Mouse (Mus musculus) activated CD4-positive, CD25-positive, alpha-beta regulatory T cell, adult 4 months (primary cell): ENCODE results near the gene Gm17190. TPM values are rescaled to one million over a fixed set of nuclear protein-coding genes. Genes with fewer than 3 reads are reported as not detected.
"Not testable (repeated sequence)": the region's sequence is repeated elsewhere in the genome, so short reads cannot be mapped to it uniquely, and the experiment has no call there.

Experiments used
- ATAC-seq: one replicate; pipeline ENCODE4 v1.8.0; 2017
- polyA plus RNA-seq, 2 experiments: library from polyadenylated mRNA; unstranded; fragments of 100-300 nt; shearing (Covaris generic); gene quantifications; one replicate each; pipeline ENCODE4 v1.2.1; 2017

Gene Gm17190
- not detected for polyA plus RNA-seq

DNA sequence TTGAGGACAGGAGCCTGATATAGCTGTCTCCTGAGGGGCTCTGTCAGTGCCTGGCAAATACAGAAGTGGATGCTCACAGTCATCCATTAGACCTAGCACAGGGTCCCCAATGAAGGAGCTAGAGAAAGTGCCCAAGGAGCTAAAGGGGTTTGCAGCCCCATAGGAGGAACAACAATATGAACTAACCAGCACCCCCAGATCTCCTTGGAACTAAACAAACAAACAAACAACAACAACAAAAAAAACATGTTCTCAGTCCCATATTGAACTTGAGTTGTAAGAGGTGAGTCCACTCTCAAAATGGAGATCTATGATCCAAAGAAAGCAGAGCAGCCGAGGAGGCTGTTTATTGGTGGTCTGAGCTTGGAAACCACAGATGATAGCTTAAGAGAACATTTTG is at the start of gene Gm17190:
TSS of gene Gm17190 (plus strand) at position 301 of the 400 bp plus-strand sequence.
- not testable (repeated sequence) for ATAC-seq

DNA sequence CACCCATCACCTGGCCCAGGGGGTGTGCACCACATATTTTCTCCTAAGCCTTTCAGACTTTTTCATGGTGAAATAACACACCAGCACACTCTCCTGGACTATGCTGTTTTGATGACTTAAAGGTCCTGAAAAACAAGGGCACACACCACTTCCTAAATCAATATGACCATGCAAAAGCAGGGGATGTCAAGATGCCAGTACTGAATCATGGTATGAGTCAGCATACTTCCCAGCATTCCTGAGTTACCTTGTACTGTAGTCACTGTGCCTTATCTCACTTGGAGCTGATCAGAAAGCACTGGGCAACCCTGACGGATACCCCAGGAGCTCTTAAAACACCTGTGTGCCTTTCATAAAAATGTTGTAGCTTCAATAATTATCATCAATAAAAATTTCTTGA is 42.3 kb upstream of the Gm17190 start:
- ATAC-seq, result no peak

DNA sequence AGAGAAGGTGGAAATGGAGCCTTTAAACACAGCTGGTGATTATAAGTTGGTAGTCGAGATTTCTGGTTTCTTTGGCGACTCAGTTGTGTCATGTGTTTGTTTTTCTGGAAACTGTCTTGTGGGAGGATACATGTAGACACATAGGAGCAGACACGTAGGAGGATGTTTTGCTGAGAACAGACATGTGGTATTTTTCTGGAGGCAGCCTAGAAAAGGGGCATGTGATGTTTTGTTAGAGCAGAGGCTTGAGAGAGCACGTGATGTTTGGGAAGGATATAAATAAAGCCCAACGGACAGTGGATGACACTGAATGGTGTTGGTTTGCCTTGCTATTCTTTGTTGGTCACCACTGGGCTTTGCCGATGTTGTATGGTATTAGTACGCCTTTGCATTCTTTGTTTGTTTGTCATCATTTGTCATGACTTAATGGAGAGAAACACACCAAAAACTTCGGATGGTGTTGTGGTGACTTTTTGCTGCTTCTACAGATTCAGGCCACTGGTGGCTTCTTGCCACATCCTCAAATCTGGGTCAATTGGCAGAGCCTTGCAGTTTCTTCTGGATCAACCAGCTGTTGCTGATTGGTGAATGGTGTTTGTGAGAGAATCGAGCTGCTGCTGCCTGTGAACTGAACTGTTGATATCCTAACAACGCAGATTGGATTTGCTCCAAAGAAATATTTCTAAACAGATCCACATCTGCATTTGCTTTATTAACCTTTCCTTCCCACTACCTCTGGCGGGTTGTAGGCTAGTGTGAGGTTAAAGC is 41.4 kb upstream of the Gm17190 start:
- no peak for ATAC-seq

DNA sequence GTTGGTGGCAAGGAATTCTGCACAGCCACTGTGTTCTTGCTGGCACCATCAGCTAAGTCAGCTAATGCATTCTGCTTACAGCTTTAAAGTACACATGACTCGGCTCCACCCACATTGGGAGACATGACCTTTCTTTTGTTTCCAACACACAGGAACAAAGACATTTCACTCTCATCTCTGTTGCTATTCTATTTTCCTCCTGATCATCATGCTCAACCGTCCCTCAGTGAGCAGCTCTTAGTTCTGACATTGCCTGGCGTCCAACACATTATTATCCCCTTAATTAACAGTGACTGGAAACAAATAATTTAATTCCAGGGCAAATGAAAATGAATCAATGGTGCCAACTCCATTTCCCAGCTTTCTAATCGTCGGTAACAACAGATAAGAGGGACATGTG is 36.5 kb upstream of the Gm17190 start:
- ATAC-seq, result no peak

DNA sequence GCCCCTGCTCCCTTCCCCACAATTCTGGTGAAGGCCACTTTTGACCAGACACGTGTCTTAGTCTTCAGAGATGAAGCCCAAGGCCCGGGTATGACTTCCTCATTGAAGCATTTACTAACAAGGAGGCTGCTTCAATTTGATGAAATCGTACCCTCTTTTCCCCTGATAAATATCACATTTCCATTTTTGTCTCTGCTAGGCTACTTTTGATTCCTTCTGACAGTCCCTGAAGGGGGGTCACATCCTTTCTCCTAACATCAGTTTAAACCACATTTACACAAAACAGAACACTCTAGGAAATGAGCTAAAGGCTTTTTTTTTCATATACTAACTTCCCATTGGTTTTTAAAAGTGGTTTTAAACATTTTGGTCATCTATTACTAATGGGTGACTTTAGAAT is 29.1 kb upstream of the Gm17190 start:
- ATAC-seq, result no peak

DNA sequence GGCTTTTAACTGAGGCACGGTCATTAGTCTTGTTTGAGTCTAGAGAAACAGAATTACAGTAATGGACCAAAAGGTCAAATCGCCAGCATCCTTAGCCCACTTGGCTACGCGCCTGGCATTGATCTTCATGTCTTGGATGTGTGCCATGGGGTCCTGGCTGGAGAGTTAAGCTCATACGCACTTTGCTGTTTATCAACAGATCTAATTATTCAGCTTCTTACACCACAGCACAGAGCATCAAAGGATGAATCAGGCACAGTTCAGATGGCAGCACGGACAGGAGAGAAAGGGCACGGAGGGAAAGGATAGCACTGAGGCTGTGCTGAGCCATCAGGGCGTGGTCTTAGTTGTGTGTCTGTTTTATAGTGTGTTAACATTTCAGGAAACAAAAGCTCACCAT is 8.3 kb upstream of the Gm17190 start:
- ATAC-seq, result no peak

DNA sequence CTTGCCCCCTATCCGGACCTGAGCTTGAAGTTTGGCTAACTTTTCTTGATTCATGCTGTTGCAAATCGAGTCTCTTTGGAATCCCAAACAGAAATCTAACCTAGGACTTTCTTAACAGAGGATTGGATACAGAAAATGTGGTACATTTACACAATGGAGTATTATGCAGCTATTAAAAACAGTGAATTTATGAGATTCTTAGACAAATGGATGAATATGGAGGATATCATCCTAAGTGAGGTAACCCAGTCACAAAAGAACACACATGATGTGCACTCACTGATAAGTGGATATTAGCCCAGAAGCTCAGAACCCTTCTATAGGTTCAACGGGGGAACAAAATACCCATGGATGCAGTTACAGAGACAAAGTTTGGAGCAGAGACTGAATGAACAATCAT is 578 bp upstream of the Gm17190 start, which contains the start of gene Gm20075:
TSS of gene Gm20075 (minus strand) at position 101 of the 400 bp plus-strand sequence.
- ATAC-seq, result not testable (repeated sequence)

DNA sequence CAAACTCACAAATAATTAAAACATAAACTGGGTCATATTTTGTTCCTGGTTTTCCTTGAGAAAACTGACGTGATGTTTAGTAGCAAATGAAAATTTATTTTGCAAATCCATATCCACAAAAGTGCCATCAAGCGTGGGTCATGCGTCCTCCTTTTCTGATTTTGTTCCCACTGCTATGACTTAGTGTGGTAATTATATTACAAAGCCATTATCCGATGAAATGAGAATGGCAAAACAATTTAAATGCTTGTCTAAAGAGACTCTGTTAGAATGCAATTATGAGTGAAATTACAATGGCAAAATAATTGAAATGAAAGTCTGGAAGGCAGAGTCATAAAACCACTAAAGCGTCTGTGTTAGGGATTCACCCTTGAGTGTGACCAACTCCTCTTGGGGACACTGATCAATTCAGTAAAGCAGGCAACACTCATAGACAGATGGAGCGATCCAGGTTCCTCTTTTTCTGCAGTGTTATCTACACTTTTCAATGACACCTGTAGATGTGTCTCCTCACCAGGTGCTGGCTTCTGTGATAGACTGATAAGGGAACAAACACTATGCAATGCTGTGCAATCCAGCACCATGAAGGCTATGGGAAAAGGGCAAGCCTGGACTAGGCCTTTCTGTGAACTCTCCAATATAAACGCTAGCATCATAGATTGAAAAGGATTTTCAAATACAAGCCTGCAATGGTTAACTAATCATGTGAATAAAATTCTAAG is 3.9 kb downstream of the Gm17190 start:
- ATAC-seq, result no peak

DNA sequence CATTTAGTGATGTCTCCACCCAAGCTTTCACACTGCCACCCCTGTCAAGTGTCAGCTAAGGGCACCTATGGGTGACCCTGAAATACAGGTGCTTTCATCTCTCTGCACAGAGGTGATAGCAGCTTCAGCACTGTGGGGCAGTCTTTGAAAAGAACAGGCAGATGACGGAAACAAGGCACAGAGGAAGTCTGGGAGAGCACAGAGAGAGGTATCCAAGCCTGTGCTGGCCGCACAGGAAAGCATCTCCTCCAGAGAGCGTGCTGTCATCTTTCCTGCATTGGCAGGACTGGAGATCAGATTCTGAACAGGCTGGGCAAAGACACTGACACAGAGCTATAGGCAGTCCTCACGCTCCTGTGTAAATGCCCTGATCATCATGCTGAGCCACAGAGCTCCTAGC is 9.1 kb downstream of the Gm17190 start:
- no peak for ATAC-seq

DNA sequence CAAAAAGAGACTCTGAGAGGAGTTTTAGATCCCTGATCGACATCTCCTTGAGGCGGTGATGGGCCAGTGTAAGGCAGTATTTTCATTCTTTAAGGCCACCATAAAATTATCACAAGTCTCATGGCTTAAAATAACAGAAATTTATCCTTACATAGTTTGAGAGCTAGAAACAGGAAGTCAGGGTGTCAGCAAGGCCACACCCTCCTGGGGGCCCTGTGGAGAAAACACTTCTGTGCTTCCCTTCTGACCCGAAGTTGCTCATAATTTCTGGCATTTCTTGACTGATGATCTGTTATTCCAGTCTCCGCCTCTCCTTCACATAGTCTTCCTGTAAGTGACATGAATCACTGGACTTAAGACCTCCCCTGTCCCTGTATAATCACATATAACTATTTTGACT is 24.5 kb downstream of the Gm17190 start:
- ATAC-seq, result no peak

DNA sequence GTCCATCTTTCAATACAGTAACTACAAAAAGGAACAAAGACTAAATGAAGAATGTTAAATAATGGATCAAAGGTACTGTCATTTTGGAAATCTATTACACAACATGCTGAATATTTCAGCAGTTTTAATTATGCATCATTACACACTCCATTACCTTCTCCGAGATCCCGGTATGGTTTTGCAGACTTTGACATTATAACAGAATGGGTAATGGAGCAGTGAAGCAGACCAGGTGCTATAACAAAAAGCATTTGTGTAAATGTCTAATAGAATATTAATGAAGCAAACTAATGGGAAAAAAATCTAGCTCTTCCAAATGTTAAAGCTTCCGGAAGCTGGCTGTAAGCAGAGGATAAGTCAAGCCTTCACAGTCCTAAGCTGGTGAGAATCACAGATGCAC is 28.9 kb downstream of the Gm17190 start:
- no peak for ATAC-seq

DNA sequence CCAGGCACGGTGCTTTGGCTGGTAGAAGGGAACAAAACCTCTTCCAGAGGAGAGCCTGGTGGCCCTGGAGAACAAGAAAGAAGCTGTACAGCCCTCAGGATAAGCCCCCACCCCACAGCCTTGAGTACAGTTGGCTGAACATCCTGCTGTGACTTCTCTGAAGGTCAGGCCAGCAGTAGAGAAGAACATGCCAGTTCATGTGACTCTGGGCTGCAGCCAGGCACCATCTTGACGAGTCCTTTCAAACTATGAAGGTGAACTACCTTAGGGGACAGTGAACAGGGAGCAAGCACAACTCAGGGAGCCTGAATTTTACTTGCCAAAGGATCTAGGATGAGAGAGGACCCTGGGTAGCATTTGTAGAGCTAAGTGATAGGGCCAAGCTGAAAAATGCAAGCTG is 30.9 kb downstream of the Gm17190 start:
- no peak for ATAC-seq

DNA sequence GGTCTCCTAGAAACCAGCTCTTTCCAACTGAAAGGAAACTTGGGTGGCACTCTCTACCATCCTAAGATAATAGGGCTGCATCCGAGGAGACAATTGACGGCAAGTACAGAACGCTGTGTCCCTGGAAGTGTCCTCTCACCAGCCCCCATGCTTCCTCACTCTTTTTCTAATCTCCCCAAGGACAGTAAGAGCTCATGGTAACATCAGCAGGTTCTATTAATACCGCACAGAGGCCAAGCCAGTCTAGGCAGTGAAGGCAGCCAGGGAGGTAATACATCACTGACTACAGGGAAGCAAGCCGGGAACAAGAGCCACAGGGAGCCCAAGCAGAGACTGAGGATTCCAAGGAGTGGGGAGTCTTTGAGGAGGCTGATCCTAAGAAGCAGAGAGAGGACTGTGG is 43.2 kb downstream of the Gm17190 start:
- no peak for ATAC-seq

DNA sequence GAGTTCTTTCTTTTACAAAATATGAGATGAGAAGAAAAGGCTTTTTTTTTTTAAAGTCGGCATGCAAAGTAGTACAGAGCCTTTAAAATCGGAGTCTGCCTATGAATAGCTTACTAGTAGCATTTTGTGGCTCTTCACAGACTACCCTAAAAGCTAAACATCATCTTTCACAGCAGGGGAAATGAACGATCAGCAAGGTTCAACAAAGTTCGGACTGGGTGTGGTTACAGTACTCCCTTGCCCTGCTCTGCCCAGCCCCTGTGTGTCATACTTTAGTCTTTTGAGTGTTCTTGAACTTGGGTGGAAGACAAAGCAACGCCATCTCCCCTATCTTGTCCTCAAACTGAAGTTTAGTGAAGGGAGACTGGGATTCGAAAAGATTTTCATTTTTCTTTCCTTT is 44.8 kb downstream of the Gm17190 start:
- no peak for ATAC-seq

DNA sequence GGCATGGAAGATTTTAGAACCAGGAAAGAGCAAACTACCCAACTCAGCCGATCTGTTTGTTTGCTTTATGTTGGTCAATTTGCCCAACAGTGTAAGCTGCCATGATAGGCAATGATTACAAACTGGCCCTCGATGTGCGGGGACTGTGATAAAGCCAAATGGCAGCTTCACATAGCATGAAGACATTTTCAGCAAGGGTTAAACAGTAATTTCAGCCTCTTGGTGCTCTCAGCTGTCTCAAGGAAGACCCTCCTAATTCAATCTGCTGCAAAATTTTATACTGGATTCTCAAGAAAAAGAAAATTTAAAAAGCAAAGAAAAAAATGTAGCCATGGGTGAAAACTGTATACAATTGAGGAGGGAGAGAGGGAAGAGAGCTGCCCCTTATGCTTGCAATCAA is 47.2 kb downstream of the Gm17190 start:
- no peak for ATAC-seq

DNA sequence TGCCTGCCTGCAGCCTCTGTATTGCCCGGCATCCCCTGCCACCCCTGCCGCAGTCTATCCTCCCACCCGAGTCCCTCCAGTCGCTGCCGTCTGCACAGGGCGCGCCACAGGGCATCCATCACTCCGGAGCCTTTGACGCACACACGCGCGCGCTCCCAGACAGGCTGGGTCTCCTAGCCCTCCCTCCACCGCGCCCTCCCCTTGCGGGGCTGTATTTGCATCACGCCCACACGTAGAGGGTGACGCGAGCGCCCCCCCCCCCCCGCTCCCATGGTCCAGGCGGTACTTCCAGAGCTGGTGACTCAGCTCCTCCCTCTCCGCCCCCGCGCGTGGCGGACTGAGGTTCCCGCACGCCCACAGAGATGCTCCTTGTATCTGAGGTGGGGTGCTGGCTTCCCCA is 49.2 kb downstream of the Gm17190 start:
- ATAC-seq, result no peak

DNA sequence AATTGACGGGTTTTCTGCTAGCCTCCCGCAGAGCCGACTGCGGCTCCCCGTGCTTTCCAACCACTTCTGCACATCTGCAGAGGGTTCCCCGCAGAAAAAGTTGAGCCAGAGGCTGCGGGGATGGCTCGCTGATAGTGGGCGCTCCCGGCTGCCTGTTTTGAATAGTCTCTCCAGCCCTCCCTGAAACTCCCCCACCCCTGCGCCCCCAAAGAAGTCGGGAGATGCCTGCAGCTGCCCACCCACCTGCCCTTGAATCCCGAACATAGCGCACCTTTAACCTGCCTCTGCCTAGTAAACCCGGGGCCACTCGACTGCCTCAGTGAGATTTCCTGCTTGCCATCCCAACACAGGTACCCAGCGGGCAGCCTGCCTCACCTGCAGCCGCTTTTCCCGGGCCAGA is 50.1 kb downstream of the Gm17190 start:
- ATAC-seq, result no peak

DNA sequence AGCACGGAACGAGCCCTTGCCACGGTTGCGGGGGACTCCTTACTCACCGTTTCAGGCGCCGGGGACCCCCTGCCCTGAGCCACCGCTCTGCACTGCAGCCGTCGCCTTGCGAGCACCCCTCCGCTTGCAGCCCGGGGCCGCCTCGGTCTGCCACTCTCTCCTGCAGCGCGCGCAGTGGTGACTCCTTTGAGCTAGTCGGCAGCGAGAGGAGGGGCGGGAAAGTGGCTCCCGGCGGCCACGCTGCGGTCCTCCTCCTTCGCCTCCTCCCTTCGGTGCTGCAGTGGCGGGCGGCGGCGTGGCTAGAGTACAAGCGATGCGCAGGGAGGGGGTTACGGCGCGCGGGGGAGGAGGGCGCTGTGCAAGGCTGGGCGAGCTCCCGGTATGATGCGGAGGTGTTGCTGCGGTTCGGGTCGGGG is 50.6 kb downstream of the Gm17190 start, which contains the start of gene Sv2c:
TSS of gene Sv2c (minus strand) at position 177 of the 416 bp plus-strand sequence.
- ATAC-seq, result no peak

Other genes starting within 250 kb of the Gm17190 start
- 10 to 100 TPM; 16.6 to 17.1 TPM for gene Iqgap2, start 190.1 kb upstream of the Gm17190 start, polyA plus RNA-seq
- 10 to 100 TPM; 15.7 to 16.8 TPM for gene Gm20075, start 678 bp upstream of the Gm17190 start, polyA plus RNA-seq
- gene Sv2c, start 50.5 kb downstream of the Gm17190 start, polyA plus RNA-seq, result 1 to 10 TPM; 2.7 to 2.9 TPM